Mouse (Mus musculus) thymus, postnatal 10 days (tissue): ENCODE measurements at regions not wholly inside any gene's neighbourhood (a gene's known extent, or its start where the extent isn't known, plus 50 kb on each side); places are given as distances from the start of the nearest gene placed in this dataset.

Experiments used
- DNase-seq, 2 experiments: peaks; one replicate each; pipeline ENCODE4 v3.0.0; 2021; ENCODE audit warnings: low spot score in 2 of 2

- DNase-seq: no peak
Measured at GRCm38 (mm10) chr17:72993134-72993533, 75.0 kb downstream of the Lbh start.

GRCm38 (mm10) chr17:72993626-72994025 lies 75.5 kb downstream of the Lbh start:
- DNase-seq: no peak

- DNase-seq: peak; percentile 46 to 57
Measured at GRCm38 (mm10) chr17:72996539-72996938, 78.4 kb downstream of the Lbh start.

- peak in 1 of 2 experiments; percentile 22 for DNase-seq
Measured at GRCm38 (mm10) chr17:72997301-72997921, 79.3 kb downstream of the Lbh start.

GRCm38 (mm10) chr17:73005100-73005499 lies 87.0 kb downstream of the Lbh start:
- DNase-seq: peak; percentile 22 to 32

GRCm38 (mm10) chr17:73008901-73009300 lies 90.8 kb downstream of the Lbh start:
- DNase-seq: peak; percentile 40 to 48

GRCm38 (mm10) chr17:73009962-73010361 lies 91.9 kb downstream of the Lbh start:
- DNase-seq: no peak

- no peak for DNase-seq
Measured at GRCm38 (mm10) chr17:73012356-73012755, 94.3 kb downstream of the Lbh start.

GRCm38 (mm10) chr17:73012954-73013353 lies 94.8 kb upstream of the Lclat1 start:
- DNase-seq: no peak

GRCm38 (mm10) chr17:73014090-73014853 lies 93.5 kb upstream of the Lclat1 start:
- DNase-seq: no peak

- no peak for DNase-seq
Measured at GRCm38 (mm10) chr17:73017173-73017572, 90.6 kb upstream of the Lclat1 start.

- DNase-seq: peak; percentile 48 to 59
Measured at GRCm38 (mm10) chr17:73022630-73023051, 85.1 kb upstream of the Lclat1 start.

GRCm38 (mm10) chr17:73023362-73024107 lies 84.2 kb upstream of the Lclat1 start:
- DNase-seq: peak; percentile 62 to 66

- no peak for DNase-seq
Measured at GRCm38 (mm10) chr17:73027122-73027521, 80.7 kb upstream of the Lclat1 start.

- no peak for DNase-seq
Measured at GRCm38 (mm10) chr17:73031796-73032195, 76.0 kb upstream of the Lclat1 start.

- no peak for DNase-seq
Measured at GRCm38 (mm10) chr17:73032326-73032725, 75.5 kb upstream of the Lclat1 start.

- DNase-seq: no peak
Measured at GRCm38 (mm10) chr17:73034420-73034819, 73.4 kb upstream of the Lclat1 start.

GRCm38 (mm10) chr17:73034981-73035481 lies 72.8 kb upstream of the Lclat1 start:
- no peak for DNase-seq

- no peak for DNase-seq
Measured at GRCm38 (mm10) chr17:73036845-73037244, 70.9 kb upstream of the Lclat1 start.

GRCm38 (mm10) chr17:73038586-73038985 lies 69.2 kb upstream of the Lclat1 start:
- no peak for DNase-seq

- DNase-seq: no peak
Measured at GRCm38 (mm10) chr17:73044918-73045580, 62.7 kb upstream of the Lclat1 start.

GRCm38 (mm10) chr17:73046985-73047384 lies 60.8 kb upstream of the Lclat1 start:
- DNase-seq: no peak
